Mouse (Mus musculus): ENCODE measurements at regions not wholly inside any gene's neighbourhood (a gene's known extent, or its start where the extent isn't known, plus 50 kb on each side); places are given as distances from the start of the nearest gene placed in this dataset.
"Not testable (repeated sequence)": the region's sequence is repeated elsewhere in the genome, so short reads cannot be mapped to it uniquely, and the experiment has no call there.

DNA sequence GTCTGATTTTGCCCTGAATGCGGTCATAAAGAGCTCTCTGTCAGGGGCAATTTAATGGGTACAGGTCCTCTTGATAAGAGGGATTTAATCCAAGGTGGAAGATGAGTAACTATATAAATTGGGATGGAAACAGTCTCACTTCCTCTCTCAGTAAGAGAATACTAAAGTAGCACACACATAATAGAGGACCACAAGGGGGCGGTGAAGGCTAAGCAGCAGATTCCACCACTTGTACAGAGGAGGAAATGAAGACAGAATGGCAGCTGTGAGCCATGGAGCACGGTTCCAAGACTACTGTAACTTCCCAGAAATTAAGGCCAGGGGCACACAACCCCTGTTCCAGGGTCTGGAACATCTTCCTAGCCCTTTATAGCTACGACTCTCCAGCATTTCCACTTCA, 262.6 kb upstream of the Ywhaq start:
- not testable (repeated sequence) for DNase-seq

DNA sequence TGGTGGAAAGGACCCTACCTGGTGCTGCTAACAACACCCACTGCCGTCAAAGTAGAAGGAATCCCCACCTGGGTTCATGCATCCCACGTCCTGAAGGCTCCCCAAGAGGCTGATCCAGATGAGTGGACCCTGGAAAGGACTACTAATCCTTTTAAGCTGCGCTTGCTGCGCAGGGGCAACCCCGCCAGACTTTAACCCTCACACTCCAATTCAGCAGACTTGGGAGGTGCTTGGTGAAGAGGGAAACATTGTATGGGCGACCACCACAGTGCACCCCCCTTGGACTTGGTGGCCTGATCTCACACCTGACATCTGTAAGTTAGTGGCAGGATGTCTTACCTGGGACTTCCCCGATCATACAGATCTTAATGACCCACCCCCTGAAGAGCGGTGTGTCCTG, 231.9 kb upstream of the Ywhaq start:
- not testable (repeated sequence) for DNase-seq

GRCm38 (mm10) chr12:21613781-21614180, 196.3 kb upstream of the Ywhaq start:
- DNase-seq = peak; percentile 12

DNA sequence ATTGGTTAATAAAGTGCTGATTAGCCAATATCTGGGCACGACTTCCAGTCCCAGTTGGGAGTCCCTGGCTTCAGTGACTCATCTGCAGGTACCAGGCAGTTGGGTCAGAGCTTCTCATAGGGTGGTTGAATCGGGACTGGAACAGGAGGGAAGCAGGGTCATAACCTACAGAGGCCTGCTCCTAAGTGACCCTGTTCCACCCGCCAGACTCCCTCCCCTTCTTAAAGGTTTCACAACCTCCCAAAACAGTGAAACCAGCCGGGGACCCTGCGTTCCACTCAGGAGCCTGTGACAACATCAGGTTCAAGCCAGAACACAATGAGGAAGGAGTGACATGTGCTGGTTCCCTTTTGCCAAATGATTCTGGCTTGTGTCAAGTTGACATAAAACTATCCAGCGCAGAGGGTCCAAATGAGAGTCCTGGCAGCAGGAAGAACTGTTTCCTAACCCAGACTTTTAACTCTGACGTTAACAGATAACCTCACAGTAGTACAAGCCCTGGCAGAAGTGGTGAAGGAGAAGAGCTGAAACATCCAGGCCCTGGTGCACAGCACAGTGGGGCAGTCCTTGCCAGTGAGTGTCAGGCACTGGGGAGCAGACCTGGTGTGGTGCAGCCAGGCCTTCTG, 151.1 kb upstream of the Ywhaq start:
- DNase-seq = no peak

DNA sequence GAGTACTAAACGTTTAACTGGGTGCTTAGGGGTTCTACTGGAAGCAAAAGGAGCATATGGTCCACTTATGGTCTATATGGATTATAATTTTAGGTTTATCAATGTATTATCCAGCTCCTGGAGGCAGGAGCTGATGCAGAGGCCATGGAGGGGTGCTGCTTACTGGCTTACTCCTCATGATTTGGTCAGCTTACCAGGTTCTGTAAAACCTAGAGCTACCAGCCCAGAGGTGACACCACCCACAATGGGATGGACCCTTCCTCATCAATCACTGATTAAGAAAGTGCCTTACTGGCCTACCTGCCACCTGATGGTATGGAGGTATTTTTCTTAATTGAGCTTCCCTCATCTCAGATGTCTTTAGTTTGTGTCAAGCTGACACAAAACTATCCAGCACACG, 126.5 kb upstream of the Ywhaq start:
- DNase-seq = not testable (repeated sequence)

DNA sequence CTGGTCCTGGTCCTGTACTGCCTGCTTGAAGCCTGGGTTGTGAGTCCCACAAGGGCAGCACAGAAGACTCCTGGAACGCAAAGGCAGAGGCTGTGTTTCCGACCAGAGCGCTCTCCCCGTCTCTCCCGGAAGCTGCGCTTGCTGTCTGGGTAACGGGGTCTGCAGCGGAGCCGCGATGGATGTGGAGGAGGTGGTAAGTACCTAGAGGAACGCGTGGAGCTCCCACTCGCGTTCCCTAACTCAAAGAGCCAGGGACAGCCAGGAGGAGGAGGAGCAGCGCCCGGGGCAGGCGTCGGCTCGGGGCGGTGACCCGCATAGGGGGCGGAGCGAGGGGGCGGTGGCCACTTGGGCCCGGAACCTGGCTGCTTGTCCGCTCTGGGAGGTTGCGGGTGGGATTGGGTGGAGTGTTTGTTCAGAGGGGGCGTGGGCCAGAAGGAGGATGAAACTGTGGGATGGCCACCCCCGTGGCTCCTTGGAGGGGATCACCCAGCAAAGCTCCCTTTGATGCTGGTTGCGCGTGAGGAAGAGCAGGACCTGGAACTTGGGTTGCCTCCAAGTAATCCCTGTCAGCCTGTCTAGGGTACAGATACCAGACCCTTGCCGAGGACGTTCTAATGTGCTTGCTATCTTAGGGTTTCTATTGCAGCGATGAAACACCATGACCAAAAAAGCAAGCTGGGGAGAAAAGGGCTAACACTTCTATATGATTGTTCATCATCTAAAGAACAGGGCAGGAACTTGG, 125.9 kb upstream of the Ywhaq start:
- peak; percentile 63 for DNase-seq

DNA sequence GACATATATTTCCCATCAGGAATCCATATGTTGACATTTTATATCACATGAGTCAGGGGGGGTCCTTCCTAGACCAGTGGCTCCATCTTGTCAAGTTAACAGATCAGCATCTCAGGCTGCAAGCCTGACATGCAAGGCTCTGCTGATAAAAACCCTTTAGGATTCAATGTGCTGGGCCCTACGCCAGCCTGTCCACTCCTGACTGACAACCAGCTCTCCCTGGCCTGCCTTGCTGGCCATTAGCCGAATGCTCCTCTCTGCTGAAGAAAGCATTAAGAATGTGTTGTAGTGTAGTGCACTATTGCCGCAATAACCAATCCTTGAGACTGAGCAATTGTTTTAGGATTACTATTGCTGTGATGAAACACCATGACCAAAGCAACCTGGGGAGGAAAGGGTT, 114.3 kb upstream of the Ywhaq start:
- DNase-seq = no peak

GRCm38 (mm10) chr12:21529367-21529766, 111.9 kb upstream of the Ywhaq start:
- DNase-seq = not testable (repeated sequence)

DNA sequence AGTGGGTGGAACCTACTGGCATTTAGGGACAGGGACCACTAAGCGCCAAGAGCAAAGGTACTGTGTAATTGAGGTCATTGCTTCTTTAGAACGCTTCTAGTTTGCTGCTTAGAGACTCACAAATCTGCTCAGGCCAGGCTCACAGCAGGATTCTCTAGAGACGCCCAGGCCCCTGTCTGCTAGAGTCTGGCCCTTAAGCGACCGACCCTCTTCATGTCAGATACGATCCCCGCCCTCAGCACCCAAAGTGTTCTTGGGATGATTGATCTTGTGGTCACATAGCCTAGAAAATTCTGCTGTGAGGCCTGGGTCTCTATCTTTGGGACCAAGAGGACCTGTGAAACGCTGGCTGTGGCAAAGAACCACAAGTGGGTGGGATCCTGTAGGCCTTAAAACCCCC, 109.9 kb upstream of the Ywhaq start:
- DNase-seq = not testable (repeated sequence)

DNA sequence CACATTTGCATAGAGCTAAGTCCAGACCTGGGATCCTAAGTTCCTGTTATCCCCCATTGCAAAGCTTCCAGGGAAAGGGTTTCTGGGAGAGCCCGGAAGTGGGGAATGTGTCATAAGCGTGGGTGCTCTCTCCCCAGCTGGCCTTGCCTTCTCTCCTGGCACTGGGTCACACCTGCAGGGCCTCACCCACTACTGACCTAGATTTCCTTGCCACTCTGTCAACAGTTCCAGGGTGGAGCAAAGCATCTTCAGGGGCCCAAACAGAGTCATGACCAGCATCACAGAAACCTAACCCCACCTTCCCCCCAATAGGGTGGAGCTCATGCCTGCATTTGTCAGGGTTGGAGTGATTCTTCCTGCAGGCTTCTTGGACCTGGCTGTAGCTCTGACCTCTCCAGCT, 109.5 kb upstream of the Ywhaq start:
- DNase-seq = not testable (repeated sequence)

GRCm38 (mm10) chr12:21525567-21525966, 108.1 kb upstream of the Ywhaq start:
- DNase-seq = not testable (repeated sequence)

GRCm38 (mm10) chr12:21522621-21523020, 105.2 kb upstream of the Ywhaq start:
- DNase-seq = no peak

GRCm38 (mm10) chr12:21519058-21519457, 101.6 kb upstream of the Ywhaq start:
- peak; percentile 24 for DNase-seq

- no peak for DNase-seq
Measured at GRCm38 (mm10) chr12:21512736-21513135, 95.3 kb upstream of the Ywhaq start.

- no peak for DNase-seq
Measured at GRCm38 (mm10) chr12:21511043-21511665, 93.7 kb upstream of the Ywhaq start.

- no peak for DNase-seq
Measured at GRCm38 (mm10) chr12:21507080-21507479, 89.6 kb upstream of the Ywhaq start.

DNA sequence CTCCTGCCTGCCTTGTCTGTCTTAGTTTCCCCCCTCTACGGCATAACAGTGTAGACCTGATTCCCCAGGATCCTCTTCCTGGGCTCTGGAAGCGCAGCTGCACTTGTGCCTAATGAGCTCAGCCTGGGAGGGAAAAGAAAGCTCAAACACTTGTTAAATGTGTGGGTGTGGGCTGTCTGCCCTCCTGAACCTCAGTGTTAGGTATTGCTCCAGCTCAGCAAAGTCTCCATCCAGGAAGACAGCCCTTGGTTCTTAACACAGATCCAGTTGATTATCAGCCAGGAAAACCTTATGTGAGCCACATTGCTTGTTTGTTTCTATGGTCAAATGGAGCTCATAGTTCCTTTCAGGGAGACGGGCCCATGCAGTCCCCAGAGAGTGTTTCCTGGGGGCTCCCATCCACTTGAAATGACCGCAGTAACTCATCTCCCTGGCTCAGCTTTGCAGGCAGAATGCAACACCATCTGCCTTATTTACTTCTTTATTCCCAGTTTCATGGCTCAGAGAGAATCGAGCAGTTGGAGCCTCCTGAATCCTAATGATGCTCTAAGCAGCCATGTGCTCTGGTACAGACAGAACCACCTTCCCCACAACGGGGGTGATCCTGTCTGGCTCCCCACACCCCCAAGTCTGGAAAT, 88.4 kb upstream of the Ywhaq start:
- no peak for DNase-seq

- DNase-seq = no peak
Measured at GRCm38 (mm10) chr12:21503250-21503649, 85.8 kb upstream of the Ywhaq start.

DNA sequence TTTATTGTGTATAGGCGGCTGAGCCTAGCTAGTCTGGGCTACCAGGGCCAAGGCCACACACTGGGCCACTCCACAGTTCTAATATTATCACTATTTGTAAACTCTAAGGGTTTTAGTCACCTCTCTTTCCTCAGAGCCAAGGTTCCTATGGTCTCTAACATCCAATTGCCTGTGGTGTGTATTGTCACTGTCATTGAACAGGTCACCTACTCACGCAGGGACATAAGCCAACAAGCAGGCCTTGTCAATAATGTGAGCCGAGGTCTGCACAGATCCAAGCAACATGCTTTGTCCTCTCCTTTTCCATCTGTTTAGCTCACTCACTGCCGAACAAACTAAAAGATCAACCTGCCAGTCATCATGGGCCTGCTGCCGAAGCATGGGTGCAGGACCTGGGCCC, 79.5 kb upstream of the Ywhaq start:
- no peak for DNase-seq

DNA sequence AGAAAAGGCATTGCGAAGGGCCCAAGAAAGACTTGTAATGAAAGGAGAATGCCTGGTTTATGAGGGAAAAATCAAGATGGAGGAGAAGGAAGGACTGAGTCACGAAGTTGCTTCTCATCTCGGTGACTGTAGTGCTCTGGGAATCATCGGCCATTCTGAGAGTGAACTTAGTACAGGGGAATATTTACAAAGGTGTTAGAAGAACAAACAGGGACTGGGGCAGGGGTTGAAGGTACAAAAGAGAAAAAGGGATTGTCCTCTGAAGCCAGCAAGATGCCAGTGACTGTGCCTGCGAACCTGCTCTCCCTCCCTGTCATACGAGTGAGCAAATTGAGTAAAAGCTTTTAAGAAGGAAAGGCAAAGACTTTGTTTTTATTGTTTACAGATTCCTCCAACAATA, 78.1 kb upstream of the Ywhaq start:
- DNase-seq = no peak

GRCm38 (mm10) chr12:21493471-21493870, 76.0 kb upstream of the Ywhaq start:
- DNase-seq = no peak

DNA sequence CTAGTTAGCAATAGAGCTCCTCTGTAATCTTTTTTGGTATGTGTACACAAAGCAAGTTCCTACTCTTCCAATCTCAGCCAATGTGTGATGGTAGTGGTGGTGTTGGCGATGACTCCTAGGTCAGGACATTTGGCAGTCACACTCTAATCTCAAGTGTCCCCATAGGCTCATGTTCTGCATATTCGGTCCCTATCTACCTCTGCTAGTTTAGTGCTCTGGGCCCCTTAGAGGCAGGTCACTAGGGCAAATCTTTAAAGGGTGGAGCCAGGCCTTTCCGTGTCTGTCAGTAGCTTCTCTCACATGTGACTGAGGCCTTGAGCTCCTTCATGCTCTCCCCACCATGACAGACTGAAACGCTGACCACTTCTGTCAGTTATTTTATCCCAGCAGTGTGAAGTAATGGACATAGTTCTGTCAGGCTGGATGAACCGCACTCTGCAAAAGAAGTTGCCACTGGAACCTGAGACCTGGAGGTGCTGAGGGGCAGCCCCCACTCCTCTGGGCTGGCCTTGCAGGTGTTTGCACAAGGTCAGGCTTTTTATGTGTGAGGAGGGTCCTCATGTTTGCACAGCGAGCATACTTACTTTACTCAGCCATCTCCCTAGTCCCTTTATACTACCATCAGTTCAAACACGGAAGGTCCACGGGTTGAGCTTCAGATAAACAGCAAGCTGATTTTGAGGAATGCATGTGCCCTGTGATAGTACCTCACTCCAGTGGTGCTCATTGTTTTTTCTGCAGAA, 75.3 kb upstream of the Ywhaq start:
- DNase-seq = no peak

GRCm38 (mm10) chr12:21481644-21482043, 64.2 kb upstream of the Ywhaq start:
- no peak for DNase-seq

Data from kidney, adult 11 months (tissue).